Mouse (Mus musculus): ENCODE measurements at regions not wholly inside any gene's neighbourhood (a gene's known extent, or its start where the extent isn't known, plus 50 kb on each side); places are given as distances from the start of the nearest gene placed in this dataset.

DNA sequence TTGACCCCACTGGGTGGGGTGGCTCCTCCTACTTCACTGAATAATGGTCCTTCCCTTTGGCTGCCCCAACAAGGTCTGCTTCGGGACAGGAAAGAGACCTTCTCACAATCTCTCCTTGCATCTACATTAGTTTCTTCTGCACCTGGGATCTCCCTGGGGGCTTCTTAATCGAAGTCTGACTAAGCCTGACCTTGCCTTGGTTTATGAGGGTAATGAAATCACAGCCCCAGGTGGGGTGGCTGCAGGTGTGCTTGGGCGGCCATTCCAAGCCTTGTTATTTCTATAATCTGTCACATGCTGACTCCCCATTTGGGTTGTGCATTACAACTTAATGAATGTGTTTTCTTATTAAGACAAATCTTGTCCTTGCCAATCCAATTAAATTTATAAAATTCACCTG is 520.2 kb upstream of the Mctp2 start:
- no peak overlapping the region for H3K4me3 ChIP-seq (ENCODE audit: low read length)
- no peaks in the 10 kb centered on the region for H3K36me3 ChIP-seq (ENCODE audit: control insufficient read depth, insufficient read depth, low read length)
- H3K4me2 ChIP-seq (ENCODE audit: low read depth, low read length), result no peak overlapping the region
- no peak for ATAC-seq
- no peaks in the 10 kb centered on the region for H3K9me3 ChIP-seq (ENCODE audit: control insufficient read depth, low read length)
- H3K4me1 ChIP-seq (ENCODE audit: control insufficient read depth, insufficient read depth, low read length), result no peaks in the 10 kb centered on the region
- H3K27me3 ChIP-seq (replicated peaks; ENCODE audit: control insufficient read depth, insufficient read depth, low read length), result no peaks in the 10 kb centered on the region
- 83% methylated on average over 3 of the region's 3 CpGs for WGBS
- no peak overlapping the region for H3K9ac ChIP-seq (ENCODE audit: low read depth, low read length)
- H3K27ac ChIP-seq (ENCODE audit: low read length), result no peak overlapping the region

DNA sequence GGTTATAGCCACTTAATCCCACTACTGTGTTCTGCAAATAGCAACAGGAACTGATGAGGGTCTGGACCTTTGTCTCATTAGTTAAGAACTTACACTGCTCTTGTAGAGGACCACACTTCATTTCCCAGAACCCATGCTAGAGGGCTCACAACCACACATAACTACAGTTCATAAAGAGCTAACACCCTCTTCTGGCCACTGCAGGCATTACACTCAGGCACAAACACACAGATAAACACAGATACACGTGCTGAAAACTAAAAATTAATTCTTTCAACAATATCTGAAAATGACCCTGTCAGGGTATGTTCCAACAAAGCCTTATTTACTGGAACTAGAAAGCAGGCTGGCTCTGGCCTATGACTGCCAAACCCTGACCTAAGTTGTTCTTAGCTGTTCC is 529.0 kb upstream of the Mctp2 start:
- no peak overlapping the region for H3K27ac ChIP-seq (ENCODE audit: low read length)
- H3K9ac ChIP-seq (ENCODE audit: low read depth, low read length), result no peak overlapping the region
- H3K36me3 ChIP-seq (ENCODE audit: control insufficient read depth, insufficient read depth, low read length), result no peaks in the 10 kb centered on the region
- no peaks in the 10 kb centered on the region for H3K27me3 ChIP-seq (replicated peaks; ENCODE audit: control insufficient read depth, insufficient read depth, low read length)
- no peak overlapping the region for H3K4me2 ChIP-seq (ENCODE audit: low read depth, low read length)
- 89% methylated on average over 1 of the region's 1 CpGs for WGBS
- no peak overlapping the region for H3K4me3 ChIP-seq (ENCODE audit: low read length)
- H3K9me3 ChIP-seq (ENCODE audit: control insufficient read depth, low read length), result no peaks in the 10 kb centered on the region
- no peak for ATAC-seq
- H3K4me1 ChIP-seq (ENCODE audit: control insufficient read depth, insufficient read depth, low read length), result no peaks in the 10 kb centered on the region

DNA sequence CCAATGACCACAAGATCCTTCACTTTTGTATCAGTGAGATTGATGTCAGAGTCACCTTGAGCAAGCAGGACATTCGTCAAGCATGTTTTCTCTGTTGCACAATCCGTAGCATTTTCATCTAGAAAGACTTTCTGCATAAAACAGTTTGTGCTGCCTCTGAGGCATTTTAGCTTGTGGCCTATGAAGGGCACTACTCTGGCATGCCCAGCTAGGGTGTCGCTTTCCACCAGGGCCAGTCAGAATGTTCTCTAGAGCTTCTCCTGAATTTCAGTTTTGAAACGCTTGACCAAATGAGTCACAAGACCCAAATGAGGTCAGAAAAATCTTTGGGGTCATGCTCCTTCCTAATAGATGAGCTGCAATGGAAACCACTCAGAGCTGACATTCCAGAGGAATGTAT is 529.6 kb upstream of the Mctp2 start:
- Histone ChIP-seq H3K4me2 (ENCODE audit: low read depth, low read length) (no peak overlapping the region), H3K4me1 (ENCODE audit: control insufficient read depth, insufficient read depth, low read length) (no peaks in the 10 kb centered on the region), H3K36me3 (ENCODE audit: control insufficient read depth, insufficient read depth, low read length) (no peaks in the 10 kb centered on the region), H3K9me3 (ENCODE audit: control insufficient read depth, low read length) (no peaks in the 10 kb centered on the region), H3K27ac (ENCODE audit: low read length) (no peak overlapping the region), H3K4me3 (ENCODE audit: low read length) (no peak overlapping the region), H3K27me3 (replicated peaks; ENCODE audit: control insufficient read depth, insufficient read depth, low read length) (no peaks in the 10 kb centered on the region), H3K9ac (ENCODE audit: low read depth, low read length) (no peak overlapping the region)
- 86% methylated on average over 4 of the region's 4 CpGs for WGBS
- ATAC-seq, result no peak

DNA sequence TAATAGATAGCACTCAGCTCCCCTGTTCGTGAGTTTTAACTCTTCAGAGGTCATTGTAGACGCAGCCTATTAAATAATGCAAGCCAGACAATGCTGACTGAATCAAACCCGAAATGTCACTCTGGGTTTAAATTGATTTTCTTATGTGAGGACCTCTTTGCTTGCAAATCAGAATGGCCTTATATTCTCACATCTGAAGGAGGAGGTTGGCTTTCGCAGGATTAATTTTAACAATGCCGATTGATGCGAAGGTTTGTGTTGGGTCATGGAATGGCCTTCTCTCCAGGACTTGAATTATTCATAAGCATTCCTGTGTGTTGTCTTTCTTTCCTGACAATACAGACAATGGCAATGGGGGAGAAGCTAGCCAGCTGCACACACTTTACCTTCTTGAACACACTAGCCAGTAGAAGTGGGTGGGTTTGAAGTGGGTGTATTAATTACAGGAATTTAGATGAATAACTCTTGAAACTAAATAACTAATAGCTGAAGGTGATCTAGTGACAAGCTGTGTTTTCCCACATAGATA is 530.1 kb upstream of the Mctp2 start:
- 88% methylated on average over 6 of the region's 6 CpGs for WGBS
- no peak for ATAC-seq

DNA sequence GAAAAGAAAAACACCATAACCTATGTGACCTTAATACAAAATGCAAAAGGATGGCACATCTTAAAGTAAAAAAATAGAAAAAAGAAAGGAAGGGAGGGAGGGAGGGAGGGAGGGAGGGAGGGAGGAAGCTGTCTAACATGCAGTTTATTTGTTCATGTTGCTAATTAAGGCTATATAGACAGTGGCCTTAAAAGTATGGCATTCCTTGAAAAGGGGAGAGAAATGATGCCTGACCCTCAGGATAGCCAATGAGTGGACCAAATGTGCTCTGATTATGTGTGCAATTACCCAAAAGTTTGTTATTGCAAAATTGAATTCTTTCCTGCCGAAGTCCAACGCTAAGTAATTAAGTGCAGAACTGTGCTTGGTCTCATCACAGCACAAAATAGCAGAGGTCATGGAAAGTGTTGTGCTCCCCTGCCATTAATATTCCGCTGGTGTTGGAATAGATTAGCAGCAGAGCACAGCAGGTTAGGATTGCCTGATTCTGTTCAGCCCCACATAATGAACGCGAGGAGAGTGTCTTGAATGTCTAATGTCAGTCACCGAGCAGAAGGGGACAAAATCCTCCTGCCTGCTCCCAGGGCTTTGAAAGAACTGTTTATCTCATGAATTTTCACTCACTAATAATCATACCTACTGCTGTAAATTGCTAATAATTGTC is 531.7 kb upstream of the Mctp2 start:
- 76% methylated on average over 6 of the region's 6 CpGs for WGBS
- Histone ChIP-seq H3K9ac (ENCODE audit: low read depth, low read length) (no peak overlapping the region), H3K36me3 (ENCODE audit: control insufficient read depth, insufficient read depth, low read length) (no peaks in the 10 kb centered on the region), H3K27me3 (replicated peaks; ENCODE audit: control insufficient read depth, insufficient read depth, low read length) (no peaks in the 10 kb centered on the region), H3K4me1 (ENCODE audit: control insufficient read depth, insufficient read depth, low read length) (no peaks in the 10 kb centered on the region), H3K4me2 (ENCODE audit: low read depth, low read length) (no peak overlapping the region), H3K4me3 (ENCODE audit: low read length) (no peak overlapping the region), H3K27ac (ENCODE audit: low read length) (no peak overlapping the region), H3K9me3 (ENCODE audit: control insufficient read depth, low read length) (no peaks in the 10 kb centered on the region)
- no peak for ATAC-seq

More for the DNA sequence above, 530.1 kb upstream of the Mctp2 start:
- H3K4me1 ChIP-seq (ENCODE audit: control insufficient read depth, insufficient read depth, low read length), result no peaks in the 10 kb centered on the region
- H3K9me3 ChIP-seq (ENCODE audit: control insufficient read depth, low read length), result no peaks in the 10 kb centered on the region
- no peaks in the 10 kb centered on the region for H3K36me3 ChIP-seq (ENCODE audit: control insufficient read depth, insufficient read depth, low read length)
- H3K9ac ChIP-seq (ENCODE audit: low read depth, low read length), result no peak overlapping the region
- H3K4me2 ChIP-seq (ENCODE audit: low read depth, low read length), result no peak overlapping the region
- no peak overlapping the region for H3K4me3 ChIP-seq (ENCODE audit: low read length)
- H3K27ac ChIP-seq (ENCODE audit: low read length), result no peak overlapping the region
- no peaks in the 10 kb centered on the region for H3K27me3 ChIP-seq (replicated peaks; ENCODE audit: control insufficient read depth, insufficient read depth, low read length)

DNA sequence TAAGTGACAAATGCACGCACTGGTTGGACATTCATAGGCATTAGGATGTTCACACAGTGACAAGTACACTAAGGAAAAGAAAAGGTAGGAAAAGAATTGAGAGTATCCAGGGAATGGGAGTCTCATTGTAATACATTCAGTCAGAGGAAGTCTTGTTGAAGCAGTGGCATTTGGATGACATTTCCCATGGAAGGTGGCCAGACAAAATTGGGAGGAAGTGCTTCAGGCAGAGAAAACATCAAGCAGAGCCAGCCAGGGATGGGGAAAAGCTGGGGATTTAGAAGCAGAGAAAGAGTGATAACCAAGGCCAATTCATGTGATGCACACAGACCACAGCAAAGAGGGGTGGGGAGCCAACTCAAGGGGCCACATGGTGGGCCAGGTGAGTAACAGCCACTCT is 524.0 kb upstream of the Rgma start:
- Histone ChIP-seq H3K4me1 (ENCODE audit: control insufficient read depth, insufficient read depth, low read length) (no peaks in the 10 kb centered on the region), H3K4me2 (ENCODE audit: low read depth, low read length) (no peak overlapping the region), H3K27me3 (replicated peaks; ENCODE audit: control insufficient read depth, insufficient read depth, low read length) (no peaks in the 10 kb centered on the region), H3K9me3 (ENCODE audit: control insufficient read depth, low read length) (no peaks in the 10 kb centered on the region), H3K27ac (ENCODE audit: low read length) (no peak overlapping the region), H3K4me3 (ENCODE audit: low read length) (no peak overlapping the region), H3K36me3 (ENCODE audit: control insufficient read depth, insufficient read depth, low read length) (no peaks in the 10 kb centered on the region), H3K9ac (ENCODE audit: low read depth, low read length) (no peak overlapping the region)
- no peak for ATAC-seq
- WGBS, result 94% methylated on average over 1 of the region's 1 CpGs

DNA sequence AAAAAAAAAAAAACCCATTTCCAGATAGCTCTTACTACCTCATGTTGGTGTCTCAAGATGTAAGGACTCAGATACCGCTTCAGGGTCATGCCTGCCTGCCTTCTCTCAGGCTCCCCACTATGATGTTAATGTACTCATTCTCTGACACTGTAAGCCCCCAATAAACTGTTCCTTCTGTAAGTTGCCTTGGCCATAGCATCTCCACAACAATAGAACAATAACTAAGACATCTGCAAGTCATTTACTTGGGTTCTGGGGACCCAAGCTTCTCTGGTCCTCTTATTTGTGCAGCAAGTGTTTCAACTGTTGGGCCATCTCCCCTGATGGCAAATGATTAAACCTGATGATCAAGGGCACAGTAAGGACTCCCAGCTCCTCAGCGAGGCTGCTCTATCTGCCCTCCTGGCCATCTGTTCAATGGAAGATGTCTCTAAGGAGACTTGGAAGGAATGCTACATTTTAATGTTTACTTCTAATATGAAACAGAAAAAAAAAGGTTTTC is 520.8 kb upstream of the Rgma start:
- no peak for ATAC-seq
- no peaks in the 10 kb centered on the region for H3K36me3 ChIP-seq (ENCODE audit: control insufficient read depth, insufficient read depth, low read length)
- no peaks in the 10 kb centered on the region for H3K9me3 ChIP-seq (ENCODE audit: control insufficient read depth, low read length)
- no peaks in the 10 kb centered on the region for H3K4me1 ChIP-seq (ENCODE audit: control insufficient read depth, insufficient read depth, low read length)
- no peaks in the 10 kb centered on the region for H3K27me3 ChIP-seq (replicated peaks; ENCODE audit: control insufficient read depth, insufficient read depth, low read length)
- no peak overlapping the region for H3K27ac ChIP-seq (ENCODE audit: low read length)
- H3K4me3 ChIP-seq (ENCODE audit: low read length), result no peak overlapping the region
- no peak overlapping the region for H3K9ac ChIP-seq (ENCODE audit: low read depth, low read length)
- WGBS, result 82% methylated on average over 2 of the region's 2 CpGs
- H3K4me2 ChIP-seq (ENCODE audit: low read depth, low read length), result no peak overlapping the region

DNA sequence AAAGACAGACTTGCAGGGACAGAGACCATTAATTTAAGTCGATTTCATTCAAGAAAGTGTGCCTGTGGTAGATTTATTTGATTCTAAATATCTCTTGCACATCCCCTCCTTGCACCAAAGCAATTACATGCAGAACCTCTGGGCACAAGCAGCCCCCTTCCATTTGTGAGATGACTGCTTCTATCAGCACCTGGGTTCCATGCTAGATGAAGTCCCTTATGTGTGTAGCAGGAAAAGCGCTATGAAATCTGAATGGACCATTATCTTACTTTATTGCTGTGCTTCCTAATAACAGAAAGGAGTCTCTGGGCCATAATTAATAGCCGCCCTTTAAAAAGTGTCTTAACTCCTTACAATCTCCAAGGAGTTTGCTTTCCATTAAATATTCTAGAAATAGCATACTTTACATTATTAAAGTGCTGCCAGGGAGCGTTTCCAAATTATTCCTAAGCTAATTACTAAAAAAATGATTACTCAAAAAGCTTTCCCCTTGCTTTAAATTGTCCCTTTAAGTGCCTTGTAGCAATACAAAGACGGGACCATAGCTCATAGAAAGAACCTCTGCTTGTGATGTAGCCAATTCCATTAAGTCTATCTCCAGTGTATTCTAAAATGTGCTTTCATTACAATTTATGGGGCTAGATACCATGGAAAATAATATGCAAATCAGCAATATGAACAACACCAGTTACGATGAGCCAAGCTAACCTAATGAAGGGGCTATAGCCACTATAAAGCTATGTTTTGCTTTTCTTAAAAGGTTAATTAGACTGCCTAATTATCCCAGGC is 508.1 kb upstream of the Rgma start:
- H3K27ac ChIP-seq (ENCODE audit: low read length), result no peak overlapping the region
- WGBS, result 77% methylated on average over 6 of the region's 6 CpGs
- ATAC-seq, result no peak
- H3K4me2 ChIP-seq (ENCODE audit: low read depth, low read length), result no peak overlapping the region
- H3K27me3 ChIP-seq (replicated peaks; ENCODE audit: control insufficient read depth, insufficient read depth, low read length), result no peaks in the 10 kb centered on the region
- no peaks in the 10 kb centered on the region for H3K4me1 ChIP-seq (ENCODE audit: control insufficient read depth, insufficient read depth, low read length)
- H3K9me3 ChIP-seq (ENCODE audit: control insufficient read depth, low read length), result no peaks in the 10 kb centered on the region
- no peak overlapping the region for H3K4me3 ChIP-seq (ENCODE audit: low read length)
- no peaks in the 10 kb centered on the region for H3K36me3 ChIP-seq (ENCODE audit: control insufficient read depth, insufficient read depth, low read length)
- no peak overlapping the region for H3K9ac ChIP-seq (ENCODE audit: low read depth, low read length)

- WGBS, result 83% methylated on average over 4 of the region's 4 CpGs
- Histone ChIP-seq H3K36me3 (ENCODE audit: control insufficient read depth, insufficient read depth, low read length) (no peaks in the 10 kb centered on the region), H3K27me3 (replicated peaks; ENCODE audit: control insufficient read depth, insufficient read depth, low read length) (no peaks in the 10 kb centered on the region), H3K27ac (ENCODE audit: low read length) (no peak overlapping the region), H3K4me2 (ENCODE audit: low read depth, low read length) (no peak overlapping the region), H3K4me3 (ENCODE audit: low read length) (no peak overlapping the region), H3K4me1 (ENCODE audit: control insufficient read depth, insufficient read depth, low read length) (no peaks in the 10 kb centered on the region), H3K9me3 (ENCODE audit: control insufficient read depth, low read length) (no peaks in the 10 kb centered on the region), H3K9ac (ENCODE audit: low read depth, low read length) (no peak overlapping the region)
- no peak for ATAC-seq
Observed at GRCm38 (mm10) chr7:72869068-72869467, 506.2 kb upstream of the Rgma start.
